Mouse (Mus musculus) liver, embryonic 13.5 days (tissue): ENCODE measurements at regions not wholly inside any gene's neighbourhood (a gene's known extent, or its start where the extent isn't known, plus 50 kb on each side); places are given as distances from the start of the nearest gene placed in this dataset.

Experiments used
- ATAC-seq: fragments of 200-750 bp; cut with Nextera tagmentation; 2 replicates; pipeline ENCODE4 v1.8.0; 2017; ENCODE audit warnings: low read depth, mild to moderate bottlenecking, moderate number of reproducible peaks, moderate library complexity
- DNase-seq: peaks from one replicate; pipeline ENCODE4 v3.0.0; 2022
- H3K27ac ChIP-seq: fragments of 300-500 bp; sonication (generic); 2 replicates; pipeline ENCODE4 v1.5.1; 2015; ENCODE audit warnings: moderate library complexity, mild to moderate bottlenecking, inconsistent platforms
- H3K27me3 ChIP-seq: fragments of 300-500 bp; sonication (generic); 2 replicates; pipeline ENCODE4 v1.6.1; 2015; ENCODE audit warnings: mild to moderate bottlenecking, inconsistent platforms
- H3K36me3 ChIP-seq: fragments of 300-500 bp; sonication (generic); 2 replicates; pipeline ENCODE4 v1.6.1; 2015; ENCODE audit warnings: mild to moderate bottlenecking, inconsistent platforms
- H3K4me1 ChIP-seq: fragments of 300-500 bp; sonication (generic); replicated peaks from 2 replicates; pipeline ENCODE4 v1.6.1; 2015; ENCODE audit warnings: inconsistent platforms
- H3K4me2 ChIP-seq: fragments of 300-500 bp; sonication (generic); 2 replicates; pipeline ENCODE4 v1.6.1; 2015; ENCODE audit warnings: inconsistent platforms, mild to moderate bottlenecking, moderate library complexity
- H3K4me3 ChIP-seq: fragments of 300-500 bp; sonication (generic); replicated peaks from 2 replicates; pipeline ENCODE4 v1.5.1; 2015; ENCODE audit warnings: mild to moderate bottlenecking, inconsistent platforms
- H3K9ac ChIP-seq: fragments of 300-500 bp; sonication (generic); 2 replicates; pipeline ENCODE4 v1.6.1; 2015; ENCODE audit warnings: mild to moderate bottlenecking, inconsistent platforms
- H3K9me3 ChIP-seq: fragments of 300-500 bp; sonication (generic); replicated peaks from 2 replicates; pipeline ENCODE4 v1.6.1; 2016; ENCODE audit warnings: inconsistent platforms
- WGBS: fragments of 180-500 bp; shearing (Covaris S2); methylation state at CpG from one replicate; pipeline ENCODE4 v1.1.7; 2015; ENCODE audit not compliant: insufficient replicate concordance; 5-methylcytosine and 5-hydroxymethylcytosine counted together

GRCm38 (mm10) chr1:165051294-165051693, 109.3 kb downstream of the Tbx19 start:
- no peak for DNase-seq
- ATAC-seq = no peak
- H3K9ac ChIP-seq = no peak overlapping the region
- H3K27me3 ChIP-seq = no peaks in the 10 kb centered on the region
- no peaks in the 10 kb centered on the region for H3K4me1 ChIP-seq
- H3K4me3 ChIP-seq = no peak overlapping the region
- no peak overlapping the region for H3K27ac ChIP-seq
- no peaks in the 10 kb centered on the region for H3K36me3 ChIP-seq
- 40% methylated on average over 2 of the region's 2 CpGs for WGBS
- no peak overlapping the region for H3K4me2 ChIP-seq
- no peaks in the 10 kb centered on the region for H3K9me3 ChIP-seq

GRCm38 (mm10) chr1:165050176-165050575, 110.4 kb downstream of the Tbx19 start:
- ATAC-seq (no peak), DNase-seq (no peak)
- WGBS = 50% methylated on average over 4 of the region's 4 CpGs
- no peak overlapping the region for H3K27ac ChIP-seq
- no peaks in the 10 kb centered on the region for H3K27me3 ChIP-seq
- H3K36me3 ChIP-seq = no peaks in the 10 kb centered on the region
- H3K9me3 ChIP-seq = no peaks in the 10 kb centered on the region
- no peak overlapping the region for H3K9ac ChIP-seq
- H3K4me3 ChIP-seq = no peak overlapping the region
- H3K4me2 ChIP-seq = no peak overlapping the region
- no peaks in the 10 kb centered on the region for H3K4me1 ChIP-seq

GRCm38 (mm10) chr1:165046637-165047036, 111.3 kb upstream of the Xcl1 start:
- H3K36me3 ChIP-seq = no peaks in the 10 kb centered on the region
- H3K9ac ChIP-seq = no peak overlapping the region
- H3K4me1 ChIP-seq = no peaks in the 10 kb centered on the region
- DNase-seq (no peak), ATAC-seq (0 out of 2 replicates have a peak, but pooled peaks have one; percentile 34)
- H3K4me3 ChIP-seq = no peak overlapping the region
- WGBS = 36% methylated on average over 7 of the region's 7 CpGs
- no peak overlapping the region for H3K27ac ChIP-seq
- no peaks in the 10 kb centered on the region for H3K27me3 ChIP-seq
- H3K9me3 ChIP-seq = no peaks in the 10 kb centered on the region
- H3K4me2 ChIP-seq = no peak overlapping the region

GRCm38 (mm10) chr1:165046056-165046455, 110.7 kb upstream of the Xcl1 start:
- H3K36me3 ChIP-seq = no peaks in the 10 kb centered on the region
- H3K9me3 ChIP-seq = no peaks in the 10 kb centered on the region
- H3K27ac ChIP-seq = no peak overlapping the region
- no peak overlapping the region for H3K4me3 ChIP-seq
- H3K4me1 ChIP-seq = no peaks in the 10 kb centered on the region
- H3K27me3 ChIP-seq = no peaks in the 10 kb centered on the region
- H3K4me2 ChIP-seq = no peak overlapping the region
- DNase-seq = no peak
- no peak overlapping the region for H3K9ac ChIP-seq
- no peak for ATAC-seq
- 65% methylated on average over 4 of the region's 4 CpGs for WGBS

GRCm38 (mm10) chr1:165043361-165043760, 108.0 kb upstream of the Xcl1 start:
- Histone ChIP-seq H3K4me1 (no peaks in the 10 kb centered on the region), H3K9me3 (no peaks in the 10 kb centered on the region), H3K36me3 (no peaks in the 10 kb centered on the region), H3K4me3 (no peak overlapping the region), H3K4me2 (no peak overlapping the region), H3K27ac (no peak overlapping the region), H3K9ac (no peak overlapping the region), H3K27me3 (no peaks in the 10 kb centered on the region)
- 31% methylated on average over 3 of the region's 3 CpGs for WGBS
- no peak for DNase-seq
- no peak for ATAC-seq

- no peaks in the 10 kb centered on the region for H3K9me3 ChIP-seq
- no peaks in the 10 kb centered on the region for H3K4me1 ChIP-seq
- no peak overlapping the region for H3K9ac ChIP-seq
- H3K4me3 ChIP-seq = no peak overlapping the region
- no peak overlapping the region for H3K4me2 ChIP-seq
- no peak overlapping the region for H3K27ac ChIP-seq
- H3K27me3 ChIP-seq = no peaks in the 10 kb centered on the region
- ATAC-seq (no peak), DNase-seq (no peak)
- WGBS = 60% methylated on average over 2 of the region's 2 CpGs
- no peaks in the 10 kb centered on the region for H3K36me3 ChIP-seq
Observed at GRCm38 (mm10) chr1:165042105-165042504, 106.8 kb upstream of the Xcl1 start.

GRCm38 (mm10) chr1:165036631-165037030, 101.3 kb upstream of the Xcl1 start:
- Histone ChIP-seq H3K9me3 (no peaks in the 10 kb centered on the region), H3K27me3 (no peaks in the 10 kb centered on the region), H3K36me3 (no peaks in the 10 kb centered on the region), H3K4me3 (no peak overlapping the region), H3K4me2 (no peak overlapping the region), H3K4me1 (no peaks in the 10 kb centered on the region), H3K27ac (no peak overlapping the region), H3K9ac (no peak overlapping the region)
- no peak for DNase-seq
- ATAC-seq = no peak
- WGBS = 46% methylated on average over 3 of the region's 3 CpGs

- DNase-seq = no peak
- H3K27ac ChIP-seq = no peak overlapping the region
Observed at GRCm38 (mm10) chr1:165035618-165036017, 100.3 kb upstream of the Xcl1 start.

GRCm38 (mm10) chr1:165020960-165021563, 85.7 kb upstream of the Xcl1 start:
- Histone ChIP-seq H3K4me1 (no peaks in the 10 kb centered on the region), H3K9ac (no peak overlapping the region), H3K27me3 (no peaks in the 10 kb centered on the region), H3K36me3 (no peaks in the 10 kb centered on the region), H3K27ac (no peak overlapping the region), H3K4me3 (no peak overlapping the region), H3K4me2 (no peak overlapping the region), H3K9me3 (no peaks in the 10 kb centered on the region)
- no peak for DNase-seq
- 34% methylated on average over 10 of the region's 10 CpGs for WGBS
- no peak for ATAC-seq

More at GRCm38 (mm10) chr1:165035618-165036017, 100.3 kb upstream of the Xcl1 start:
- Histone ChIP-seq H3K9me3 (no peaks in the 10 kb centered on the region), H3K27me3 (no peaks in the 10 kb centered on the region), H3K36me3 (no peaks in the 10 kb centered on the region), H3K4me1 (no peaks in the 10 kb centered on the region), H3K4me2 (no peak overlapping the region), H3K9ac (no peak overlapping the region), H3K4me3 (no peak overlapping the region)
- 65% methylated on average over 1 of the region's 1 CpGs for WGBS
- ATAC-seq = no peak

- Histone ChIP-seq H3K27ac (no peak overlapping the region), H3K36me3 (no peaks in the 10 kb centered on the region), H3K4me3 (0 out of 2 replicates have a peak overlapping the region, but pooled peaks have one; percentile 11), H3K9ac (no peak overlapping the region), H3K9me3 (no peaks in the 10 kb centered on the region), H3K4me1 (no peaks in the 10 kb centered on the region), H3K27me3 (no peaks in the 10 kb centered on the region), H3K4me2 (peak overlapping the region; percentile 44)
- DNase-seq = peak; percentile 3
- ATAC-seq = peak; percentile 71
- 26% methylated on average over 16 of the region's 16 CpGs for WGBS
Observed at GRCm38 (mm10) chr1:165018692-165019309, 83.5 kb upstream of the Xcl1 start.

GRCm38 (mm10) chr1:165018236-165018635, 82.9 kb upstream of the Xcl1 start:
- DNase-seq = no peak

GRCm38 (mm10) chr1:165017793-165018192, 82.5 kb upstream of the Xcl1 start:
- DNase-seq = no peak
- 79% methylated on average over 6 of the region's 6 CpGs for WGBS
- no peak overlapping the region for H3K9ac ChIP-seq

More at GRCm38 (mm10) chr1:165018236-165018635, 82.9 kb upstream of the Xcl1 start:
- WGBS = 79% methylated on average over 4 of the region's 4 CpGs
- Histone ChIP-seq H3K9me3 (no peaks in the 10 kb centered on the region), H3K4me3 (no peak overlapping the region), H3K27ac (no peak overlapping the region), H3K9ac (no peak overlapping the region), H3K4me1 (no peaks in the 10 kb centered on the region), H3K4me2 (no peak overlapping the region), H3K27me3 (no peaks in the 10 kb centered on the region), H3K36me3 (no peaks in the 10 kb centered on the region)
- no peak for ATAC-seq

More at GRCm38 (mm10) chr1:165017793-165018192, 82.5 kb upstream of the Xcl1 start:
- Histone ChIP-seq H3K4me2 (no peak overlapping the region), H3K36me3 (no peaks in the 10 kb centered on the region), H3K27ac (no peak overlapping the region), H3K9me3 (no peaks in the 10 kb centered on the region), H3K4me3 (no peak overlapping the region), H3K4me1 (no peaks in the 10 kb centered on the region), H3K27me3 (no peaks in the 10 kb centered on the region)
- ATAC-seq = no peak
